Mouse (Mus musculus) adrenal gland, adult (tissue): ENCODE data around the gene Tas2r119.
"Not testable (repeated sequence)": the region's sequence is repeated elsewhere in the genome, so short reads cannot be mapped to it uniquely, and the experiment has no call there.

ENCODE experiments used
- DNase-seq, 2 experiments: peaks; one replicate each; pipeline ENCODE4 v3.0.0; 2022 to 2023; ENCODE audit warnings: low spot score in 1 of 2; ENCODE audit not compliant: inconsistent age in 2 of 2

Tas2r119 gene

GRCm38 (mm10) chr15:32176989-32177388 is at the start of gene Tas2r119:
Gene Tas2r119, plus strand, starts transcription at chr15:32177289.
- no peak for DNase-seq

- DNase-seq, result no peak
Observed at GRCm38 (mm10) chr15:32132315-32132714, 44.8 kb upstream of the Tas2r119 start.

- DNase-seq, result no peak
Observed at GRCm38 (mm10) chr15:32141657-32142056, 35.4 kb upstream of the Tas2r119 start.

- DNase-seq, result no peak
Observed at GRCm38 (mm10) chr15:32144269-32144668, 32.8 kb upstream of the Tas2r119 start.

- no peak for DNase-seq
Observed at GRCm38 (mm10) chr15:32153404-32153803, 23.7 kb upstream of the Tas2r119 start.

GRCm38 (mm10) chr15:32153857-32154449 is 23.1 kb upstream of the Tas2r119 start:
- no peak for DNase-seq

GRCm38 (mm10) chr15:32156126-32156525 is 21.0 kb upstream of the Tas2r119 start:
- no peak for DNase-seq

- DNase-seq, result no peak
Observed at GRCm38 (mm10) chr15:32160281-32160680, 16.8 kb upstream of the Tas2r119 start.

- no peak for DNase-seq
Observed at GRCm38 (mm10) chr15:32171764-32172163, 5.3 kb upstream of the Tas2r119 start.

GRCm38 (mm10) chr15:32172175-32172987 is 4.7 kb upstream of the Tas2r119 start:
- no peak for DNase-seq

- DNase-seq, result no peak
Observed at GRCm38 (mm10) chr15:32172988-32173329, 4.1 kb upstream of the Tas2r119 start.

GRCm38 (mm10) chr15:32180010-32180725 is 3.1 kb downstream of the Tas2r119 start:
- DNase-seq, result no peak

- no peak for DNase-seq
Observed at GRCm38 (mm10) chr15:32182026-32182425, 4.9 kb downstream of the Tas2r119 start.

GRCm38 (mm10) chr15:32184964-32185363 is 7.9 kb downstream of the Tas2r119 start:
- DNase-seq, result no peak

- DNase-seq, result no peak
Observed at GRCm38 (mm10) chr15:32189879-32190278, 12.8 kb downstream of the Tas2r119 start.

GRCm38 (mm10) chr15:32190436-32190835 is 13.3 kb downstream of the Tas2r119 start:
- no peak for DNase-seq

- no peak for DNase-seq
Observed at GRCm38 (mm10) chr15:32192948-32193347, 15.9 kb downstream of the Tas2r119 start.

- DNase-seq, result no peak
Observed at GRCm38 (mm10) chr15:32198076-32198475, 21.0 kb downstream of the Tas2r119 start.

- no peak for DNase-seq
Observed at GRCm38 (mm10) chr15:32198561-32198960, 21.5 kb downstream of the Tas2r119 start.

GRCm38 (mm10) chr15:32203242-32203641 is 26.2 kb downstream of the Tas2r119 start:
- DNase-seq, result no peak

- DNase-seq, result no peak
Observed at GRCm38 (mm10) chr15:32204908-32205307, 27.8 kb downstream of the Tas2r119 start.

- not testable (repeated sequence) for DNase-seq
Observed at GRCm38 (mm10) chr15:32214687-32215086, 37.6 kb downstream of the Tas2r119 start.
